Mouse (Mus musculus): ENCODE results near the gene Ndufb6.

Gene Ndufb6

DNA sequence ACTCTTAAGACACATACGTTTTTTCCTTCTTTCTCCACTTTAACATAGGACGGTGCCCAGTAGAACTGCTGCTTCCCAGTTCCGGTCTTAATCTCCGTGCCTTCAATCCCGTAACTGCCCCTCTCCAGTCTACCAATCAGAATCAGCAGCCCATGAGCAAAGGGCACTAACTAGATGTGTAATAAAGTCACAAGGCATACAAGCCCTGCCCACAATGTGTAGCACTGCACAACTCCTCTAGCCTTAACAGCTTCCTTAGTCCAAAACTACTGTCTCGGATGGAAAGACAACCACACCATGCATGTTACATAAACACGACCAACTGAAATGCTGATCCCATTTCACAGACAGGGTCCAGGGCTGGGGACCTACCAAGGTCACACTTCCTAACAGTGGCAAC is 11.5 kb downstream of the Ndufb6 start:
- in situ Hi-C loops (cut with MboI; ENCODE audit: unreplicated experiment in 2 of 2): loop anchor here in 1 of 2 experiments (25.0 kb wide), 1 partner anchor 695 kb away; the partner anchor contains the start of gene Nfx1

DNA sequence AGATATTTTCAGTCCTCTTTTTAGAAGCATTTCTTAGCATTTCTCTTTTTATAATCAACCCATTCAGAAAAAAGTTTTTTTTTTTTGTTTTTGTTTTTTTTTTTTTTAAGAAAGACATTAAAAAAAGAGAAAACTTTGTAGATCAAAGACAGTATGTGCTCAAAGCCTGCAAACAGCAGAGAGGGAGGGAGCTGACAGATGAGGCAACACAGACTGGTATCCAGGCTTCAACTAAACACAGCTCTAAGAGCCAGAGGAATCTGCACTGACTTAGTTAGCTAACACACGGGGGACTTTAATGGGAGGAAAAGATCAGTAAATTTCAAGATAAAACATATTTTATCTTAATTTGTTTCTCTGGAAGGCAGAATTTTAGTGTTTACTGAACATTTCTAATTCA is 14.9 kb downstream of the Ndufb6 start:
- in situ Hi-C loops (cut with MboI; ENCODE audit: unreplicated experiment in 2 of 2): loop anchor here in 1 of 2 experiments (25.0 kb wide), 1 partner anchor 698 kb away; the partner anchor contains the start of gene Nfx1

DNA sequence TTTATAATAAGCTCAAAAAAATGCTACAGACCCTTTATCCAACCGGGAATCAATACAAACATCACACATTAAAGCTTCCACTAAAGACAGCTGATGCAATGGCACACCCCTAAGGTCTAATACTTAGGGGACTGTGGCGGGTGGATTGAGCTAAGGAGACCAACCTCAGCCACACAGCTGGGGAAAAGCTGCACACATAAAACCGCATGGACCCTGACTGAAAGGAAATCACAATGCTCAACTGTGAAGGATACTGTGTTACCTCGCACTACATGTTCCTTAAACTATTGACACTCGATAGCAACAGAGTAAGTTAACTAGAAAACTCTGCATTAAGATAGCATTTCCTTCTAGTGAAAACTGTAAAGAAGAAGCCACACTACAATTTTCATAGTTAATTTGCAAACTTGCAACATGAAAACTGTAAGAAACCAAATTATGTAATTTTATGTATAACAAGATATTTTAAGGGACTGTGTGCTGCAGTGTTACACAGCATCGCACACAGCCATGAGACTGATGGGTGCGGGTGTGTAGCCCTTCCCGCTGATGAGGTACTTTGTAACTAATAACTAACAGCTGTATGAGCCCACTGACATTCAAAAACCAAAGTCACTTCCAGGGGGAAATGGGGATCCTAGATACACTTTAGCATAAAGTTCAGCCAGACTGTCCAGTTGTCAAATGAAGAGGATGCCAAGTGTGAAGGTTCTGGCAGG is 24.7 kb downstream of the Ndufb6 start:
- in situ Hi-C loops (cut with MboI; ENCODE audit: unreplicated experiment in 2 of 2): loop anchor here in 1 of 2 experiments (25.0 kb wide), 1 partner anchor 708 kb away; the partner anchor contains the start of gene Nfx1

DNA sequence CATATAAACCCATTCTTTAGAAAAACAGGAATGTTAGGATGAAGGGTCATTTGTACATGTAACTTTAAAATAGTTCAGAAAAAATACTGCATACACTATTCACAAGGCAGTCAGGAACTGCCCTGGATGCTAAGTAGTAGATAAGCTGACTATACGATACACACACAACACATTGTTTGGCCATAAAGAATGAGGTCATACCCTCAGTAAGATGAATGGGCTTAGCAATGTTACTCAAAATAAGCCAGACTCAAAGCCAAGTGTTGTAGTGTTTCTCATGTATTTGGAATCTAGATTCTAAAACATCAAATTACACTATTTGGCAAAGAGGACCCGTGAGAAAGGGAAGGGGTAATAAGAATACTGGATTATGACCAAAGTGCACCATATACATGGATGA is 25.5 kb downstream of the Ndufb6 start:
- in situ Hi-C loops (cut with MboI; ENCODE audit: unreplicated experiment in 2 of 2): loop anchor here in 1 of 2 experiments (25.0 kb wide), 1 partner anchor 709 kb away; the partner anchor contains the start of gene Nfx1

DNA sequence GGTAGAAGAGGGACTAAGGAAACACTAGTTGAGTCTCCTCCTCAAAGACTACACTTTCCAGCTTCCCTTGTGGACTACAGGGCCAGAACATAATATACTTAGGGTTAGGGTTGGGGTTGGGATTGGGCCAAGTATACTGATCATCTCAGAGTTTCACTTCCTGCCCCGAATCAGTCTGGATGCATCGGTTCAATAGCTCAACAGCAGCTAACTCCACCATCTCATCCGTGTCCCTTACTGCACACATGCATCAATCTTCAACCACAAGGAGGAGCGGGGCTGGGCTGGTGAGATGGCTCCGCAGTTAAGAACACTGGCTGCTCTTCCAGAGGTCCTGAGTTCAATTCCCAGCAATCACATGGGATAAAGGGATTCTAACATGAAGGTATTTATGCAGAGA is 28.2 kb downstream of the Ndufb6 start:
- in situ Hi-C loops (cut with MboI; ENCODE audit: unreplicated experiment in 2 of 2): loop anchor here in 1 of 2 experiments (25.0 kb wide), 1 partner anchor 711 kb away; the partner anchor contains the start of gene Nfx1

DNA sequence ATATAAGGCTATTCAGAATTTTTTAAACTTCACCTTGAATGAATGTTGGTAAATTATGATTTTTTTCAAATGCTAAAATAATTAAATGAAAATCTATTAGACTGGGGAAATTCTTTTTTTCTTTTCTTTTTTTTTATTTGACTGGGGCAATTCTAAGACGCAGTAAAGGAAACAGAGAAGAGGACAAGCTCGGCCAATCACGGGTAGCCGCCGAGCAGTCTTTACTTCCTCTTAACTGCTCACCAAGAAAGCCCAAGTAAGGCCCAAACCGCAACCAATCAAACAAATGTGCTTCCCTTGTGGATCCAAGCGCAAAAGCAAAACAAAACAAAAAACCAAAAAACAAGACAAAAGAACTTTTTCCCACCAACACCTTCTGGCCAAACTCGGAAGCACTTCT is 35.2 kb downstream of the Ndufb6 start:
- in situ Hi-C loops (cut with MboI; ENCODE audit: unreplicated experiment in 2 of 2): loop anchor here (5.0 kb wide), 1 partner anchor 33 kb away; the partner anchor contains the start of gene Ndufb6 (in 2 of the 2)

DNA sequence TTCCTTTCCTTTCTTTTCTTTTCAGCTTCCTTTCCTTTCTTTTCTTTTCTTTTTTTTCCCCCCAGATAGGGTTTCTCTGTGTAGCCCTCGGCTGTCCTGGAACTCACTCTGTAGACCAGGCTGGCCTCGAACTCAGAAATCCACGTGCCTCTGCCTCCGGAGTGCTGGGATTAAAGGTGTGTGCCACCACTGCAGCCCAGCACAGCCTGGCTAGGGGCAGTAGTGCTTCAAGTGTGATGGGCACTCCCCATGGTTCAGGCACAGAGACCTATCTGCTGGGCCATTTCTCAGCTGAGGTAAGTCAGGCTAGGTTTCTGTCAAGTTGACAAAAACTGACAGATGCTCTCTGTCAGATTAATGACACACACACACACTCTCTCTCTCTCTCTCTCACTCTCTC is 36.2 kb downstream of the Ndufb6 start:
- in situ Hi-C loops (cut with MboI; ENCODE audit: unreplicated experiment in 2 of 2): loop anchor here (5.0 kb wide), 1 partner anchor 34 kb away; the partner anchor contains the start of gene Ndufb6 (in 2 of the 2)

DNA sequence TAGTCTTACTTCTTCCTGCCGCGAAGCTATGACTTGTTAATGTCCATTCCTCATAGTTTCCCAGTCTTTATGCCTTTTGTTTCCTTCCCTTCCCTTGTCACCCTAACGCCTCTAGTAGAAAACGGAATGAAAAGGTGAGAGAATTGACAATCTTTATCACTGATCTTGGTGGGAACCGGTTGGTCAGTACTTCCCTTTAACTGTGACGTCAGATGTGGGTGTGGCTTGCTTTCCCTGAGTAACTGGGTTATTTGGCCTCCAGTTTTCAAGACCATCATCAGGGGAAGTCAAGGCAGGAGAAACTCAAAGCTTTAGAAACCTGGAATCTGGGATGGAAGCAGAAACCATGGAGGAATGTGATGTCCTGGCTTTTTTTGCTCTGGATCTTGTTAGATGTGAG is 37.3 kb downstream of the Ndufb6 start:
- in situ Hi-C loops (cut with MboI; ENCODE audit: unreplicated experiment in 2 of 2): loop anchor here (5.0 kb wide), 1 partner anchor 35 kb away; the partner anchor contains the start of gene Ndufb6 (in 2 of the 2)

DNA sequence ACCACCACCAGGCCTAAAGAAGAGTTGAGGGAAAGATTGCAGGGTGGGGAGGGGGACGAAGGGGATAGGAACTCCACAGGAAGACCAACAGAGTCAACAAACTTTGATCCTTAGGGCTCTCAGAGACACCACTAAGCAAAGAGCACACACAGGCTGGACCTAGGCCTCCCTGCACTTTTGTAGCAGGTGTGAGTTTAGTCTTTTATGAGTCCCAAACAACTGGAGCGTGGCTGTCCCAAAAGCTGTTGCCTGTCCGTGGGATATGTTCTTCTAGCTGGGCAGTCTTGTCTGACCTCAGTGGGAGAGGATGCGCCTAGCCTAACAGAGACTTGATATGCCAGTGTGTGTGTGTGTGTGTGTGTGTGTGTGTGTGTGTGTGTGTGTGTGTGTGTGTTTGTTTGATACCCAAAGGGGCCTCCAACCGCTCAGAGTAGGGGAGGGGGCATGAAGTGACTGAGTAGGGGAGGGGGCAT is 38.9 kb downstream of the Ndufb6 start:
- in situ Hi-C loops (cut with MboI; ENCODE audit: unreplicated experiment in 2 of 2): loop anchor here (5.0 kb wide), 1 partner anchor 37 kb away; the partner anchor contains the start of gene Ndufb6 (in 2 of the 2)

DNA sequence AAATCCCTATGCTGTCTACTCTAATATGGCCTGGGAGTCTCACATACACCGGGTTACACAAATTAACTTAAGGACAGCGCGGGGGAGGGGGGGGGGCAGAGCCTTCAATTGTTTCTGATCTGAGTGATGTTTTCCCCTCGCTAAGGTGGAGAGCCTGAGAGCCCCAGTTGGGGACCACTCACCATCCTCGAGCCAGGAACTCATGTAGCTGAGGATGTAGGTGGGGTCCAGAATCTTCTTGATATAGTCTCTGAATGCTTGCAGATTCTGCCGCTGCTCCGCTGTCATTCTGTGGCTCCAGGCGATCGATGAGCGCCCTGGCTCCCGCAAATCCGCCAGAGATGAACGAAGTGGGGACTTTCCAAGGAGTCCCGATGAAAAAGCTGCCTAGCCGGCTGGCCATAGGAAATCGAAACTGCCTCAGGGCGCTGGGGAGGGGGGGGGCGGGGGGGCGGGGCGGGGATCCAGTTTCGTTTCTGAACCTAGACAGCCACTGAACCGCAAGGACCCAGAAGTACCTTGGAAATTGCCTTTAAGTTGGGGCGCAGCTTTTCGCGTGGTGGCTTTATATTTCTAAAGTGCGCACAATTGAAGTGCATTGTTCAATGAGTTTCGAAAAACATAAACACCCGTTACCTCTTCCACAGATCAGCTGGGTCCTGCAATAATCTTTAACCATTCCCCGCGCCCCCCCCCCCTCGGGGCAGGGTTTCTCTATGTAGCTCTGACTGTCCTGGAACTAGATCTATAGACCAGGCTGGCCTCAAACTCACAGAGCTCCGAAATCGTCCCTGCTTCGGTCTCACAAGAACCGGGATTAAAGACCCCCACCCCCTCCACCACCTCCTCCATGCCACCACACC is 39.6 kb downstream of the Ndufb6 start, which contains the start of gene Ddx58:
TSS of gene Ddx58 (minus strand) at position 420 of the 863 bp plus-strand sequence.
- in situ Hi-C loops (cut with MboI; ENCODE audit: unreplicated experiment in 2 of 2): loop anchor here (5.0 kb wide), 1 partner anchor 38 kb away; the partner anchor contains the start of gene Ndufb6 (in 2 of the 2)

DNA sequence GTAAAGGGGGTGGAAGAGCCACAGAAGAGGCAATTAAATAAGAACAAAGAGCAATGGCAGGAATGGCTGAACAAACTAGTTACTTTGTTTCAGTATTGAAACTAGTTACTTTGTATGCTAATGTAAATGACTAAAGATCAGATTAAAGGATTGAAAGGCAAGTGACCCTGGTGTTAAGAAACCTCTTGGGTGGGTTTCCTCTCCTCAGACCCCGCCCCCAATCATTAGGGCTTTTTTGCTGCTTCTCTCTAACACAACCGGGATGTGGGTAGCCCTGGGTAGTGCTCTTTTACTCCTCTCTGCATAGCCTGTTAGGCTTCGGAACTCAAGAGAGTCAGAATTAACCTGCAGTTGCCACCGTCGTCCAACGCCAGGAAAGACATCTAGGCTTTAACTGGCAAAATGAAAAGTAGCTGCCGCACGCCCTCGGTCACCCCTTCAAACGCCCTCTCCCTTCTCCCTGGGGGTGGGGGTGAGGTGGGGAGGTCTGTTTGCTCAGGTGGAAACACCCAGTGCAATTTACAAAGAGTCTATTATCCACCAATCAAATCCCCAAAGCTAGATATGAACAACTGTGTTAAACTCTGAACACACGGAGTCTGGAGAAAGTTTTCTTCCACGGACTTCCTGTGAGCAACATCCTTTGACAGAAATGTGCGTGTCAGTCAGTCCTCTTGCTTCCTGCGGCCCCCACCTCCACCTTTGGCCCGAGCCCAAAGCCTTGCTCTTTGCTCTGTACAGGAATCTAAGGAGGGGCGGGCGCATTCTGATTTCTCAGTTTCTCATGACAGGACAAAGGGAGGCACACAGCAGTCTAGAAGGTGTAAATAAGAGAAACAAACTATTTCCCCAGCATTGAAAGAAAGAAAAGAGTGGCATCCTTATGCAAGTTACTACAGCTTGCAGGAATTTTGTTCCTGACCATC is 40.5 kb downstream of the Ndufb6 start:
- in situ Hi-C loops (cut with MboI; ENCODE audit: unreplicated experiment in 2 of 2): no loop called here

DNA sequence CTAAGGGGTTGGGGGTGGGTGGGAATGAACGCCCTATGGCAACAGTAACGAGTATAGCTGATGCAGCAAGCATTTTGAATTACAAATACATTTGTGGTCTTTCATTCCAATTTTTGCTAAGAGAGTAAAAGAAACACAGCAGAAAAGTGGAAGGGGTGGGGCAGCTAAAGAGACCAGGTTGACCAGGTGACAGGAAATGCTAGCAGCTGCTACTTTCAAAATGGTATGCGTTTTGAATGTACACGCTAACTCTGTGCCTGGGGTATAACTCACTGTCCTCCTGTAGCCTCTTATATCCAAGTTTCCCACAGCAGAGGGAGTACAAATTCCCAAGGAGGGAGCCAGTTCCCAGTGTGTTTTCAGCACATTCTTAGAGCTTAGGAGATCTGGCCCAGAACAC is 42.4 kb downstream of the Ndufb6 start:
- in situ Hi-C loops (cut with MboI; ENCODE audit: unreplicated experiment in 2 of 2): no loop called here

DNA sequence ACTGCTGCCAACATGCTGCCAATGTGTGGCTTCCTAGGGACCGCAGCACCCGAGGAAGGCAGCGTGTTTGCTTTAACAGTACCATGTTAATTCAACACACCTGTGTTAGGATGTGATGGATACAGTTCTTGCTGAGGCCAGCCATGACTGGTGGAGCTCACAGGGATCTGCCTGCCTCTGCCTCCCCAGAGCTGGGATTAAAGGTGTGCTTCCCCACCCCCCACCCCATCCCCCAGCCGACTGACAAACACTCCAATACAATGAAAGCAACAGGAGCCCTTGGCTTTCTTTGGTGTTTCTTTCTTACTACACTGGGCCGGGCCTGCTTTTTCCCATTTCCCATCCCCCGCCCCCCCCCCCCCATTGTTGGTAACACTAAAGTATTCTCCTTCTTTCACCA is 45.0 kb downstream of the Ndufb6 start:
- in situ Hi-C loops (cut with MboI; ENCODE audit: unreplicated experiment in 2 of 2): no loop called here

DNA sequence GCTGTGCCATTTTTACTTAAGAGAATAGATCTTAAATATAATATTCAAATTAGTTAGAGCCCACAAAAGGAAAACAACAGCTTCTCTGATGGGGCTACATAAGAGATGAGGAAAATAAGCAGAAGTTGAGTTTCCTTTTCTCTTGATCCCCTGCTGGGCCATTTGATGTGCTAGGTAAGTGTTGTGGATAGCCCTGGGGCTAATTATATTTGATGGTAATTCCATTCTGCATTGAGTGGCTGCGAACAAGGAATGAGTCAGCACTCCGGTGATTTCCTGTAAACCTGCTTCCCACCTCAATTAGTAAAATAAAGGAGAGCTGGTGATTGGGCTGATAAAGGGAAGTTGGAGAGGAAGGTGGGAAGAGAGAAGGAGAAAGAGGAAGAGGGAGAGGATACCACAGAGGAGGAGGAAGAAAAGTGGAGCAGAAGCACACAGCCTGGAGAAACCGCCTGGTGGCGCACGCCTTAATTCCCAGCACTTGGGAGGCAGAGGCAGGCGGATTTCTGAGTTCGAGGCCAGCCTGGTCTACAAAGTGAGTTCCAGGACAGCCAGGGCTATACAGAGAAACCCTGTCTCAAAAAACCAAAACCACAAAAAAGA is 46.1 kb downstream of the Ndufb6 start:
- in situ Hi-C loops (cut with MboI; ENCODE audit: unreplicated experiment in 2 of 2): no loop called here

DNA sequence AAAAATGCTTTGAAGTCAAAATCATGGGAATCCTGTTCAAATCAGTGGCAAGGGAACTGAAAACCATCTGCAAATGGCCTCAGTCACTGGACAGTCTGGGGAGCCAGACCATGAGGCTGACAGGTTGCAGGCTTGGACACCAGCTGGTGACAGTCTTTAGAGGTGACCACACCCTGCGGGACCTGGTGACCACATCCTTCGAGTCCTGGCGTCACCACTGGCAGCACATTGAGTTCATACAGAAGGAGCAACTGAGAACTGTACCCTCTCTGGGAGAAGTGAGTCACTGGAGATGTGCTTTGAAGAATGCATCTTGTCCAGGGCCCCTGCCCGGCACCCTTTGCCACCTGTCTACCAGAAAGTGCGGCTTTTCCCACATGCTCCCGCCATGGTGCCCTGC is 49.5 kb downstream of the Ndufb6 start:
- in situ Hi-C loops (cut with MboI; ENCODE audit: unreplicated experiment in 2 of 2): loop anchor here in 1 of 2 experiments (10.0 kb wide), 1 partner anchor 55 kb away; no protein-coding TSS in a partner anchor

DNA sequence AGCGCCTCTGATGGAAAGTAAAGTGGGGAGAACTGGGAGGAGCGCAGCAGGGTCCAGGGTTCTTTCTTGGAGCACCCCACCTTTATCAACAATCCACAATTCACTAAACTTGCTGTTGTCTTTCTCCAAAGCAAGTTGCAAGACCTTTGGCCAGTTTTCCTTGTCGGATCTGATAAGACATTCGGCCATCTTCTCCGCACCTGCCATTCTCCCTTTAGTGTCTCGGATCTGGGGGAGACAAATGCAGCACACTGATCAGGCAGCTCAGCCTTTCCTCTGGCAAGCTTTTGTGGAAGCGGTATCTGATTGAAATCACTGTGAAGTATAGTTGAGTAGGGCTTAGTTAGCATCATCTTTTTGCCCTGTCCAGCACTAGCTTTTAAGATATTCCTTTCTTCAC is 51.3 kb downstream of the Ndufb6 start:
- in situ Hi-C loops (cut with MboI; ENCODE audit: unreplicated experiment in 2 of 2): loop anchor here in 1 of 2 experiments (10.0 kb wide), 1 partner anchor 57 kb away; no protein-coding TSS in a partner anchor

DNA sequence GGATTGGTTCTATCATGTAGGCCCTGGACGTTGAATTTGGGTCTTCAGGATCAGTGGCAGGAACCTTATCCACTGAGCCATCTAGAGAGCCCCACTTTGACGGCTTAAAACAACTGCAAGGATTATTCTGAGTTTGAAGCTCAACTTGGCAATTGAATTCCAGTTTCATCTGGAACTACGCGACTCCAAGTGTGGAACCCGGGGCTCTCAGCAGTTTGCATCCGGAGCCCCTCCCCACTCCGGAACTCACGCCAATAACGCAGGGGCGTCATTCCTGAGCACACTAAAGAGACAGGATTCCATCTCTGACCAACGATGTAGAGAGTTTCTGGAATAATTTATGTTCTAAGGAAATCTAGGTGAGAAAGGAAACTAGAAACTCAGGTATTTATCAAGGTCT is 52.1 kb downstream of the Ndufb6 start:
- in situ Hi-C loops (cut with MboI; ENCODE audit: unreplicated experiment in 2 of 2): loop anchor here in 1 of 2 experiments (10.0 kb wide), 1 partner anchor 58 kb away; no protein-coding TSS in a partner anchor

DNA sequence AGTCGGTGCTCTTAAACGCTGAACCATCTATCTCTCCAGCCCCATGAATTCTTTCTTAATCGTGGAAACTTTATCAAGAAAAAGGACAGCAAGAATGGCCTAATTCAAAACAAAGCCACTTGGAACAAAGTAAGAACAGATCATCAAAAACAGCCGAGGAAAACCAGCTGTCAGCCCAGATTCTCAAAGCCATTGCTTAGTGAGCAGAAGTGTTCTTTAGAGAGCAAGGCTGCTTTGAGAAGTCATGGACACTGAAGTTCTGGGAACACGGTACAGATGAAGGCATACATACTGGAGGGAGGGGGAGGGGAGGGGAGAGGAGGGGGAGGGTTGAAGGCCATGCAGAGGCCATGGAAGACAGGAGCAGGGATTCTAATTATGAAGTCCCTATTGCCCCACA is 53.1 kb downstream of the Ndufb6 start:
- in situ Hi-C loops (cut with MboI; ENCODE audit: unreplicated experiment in 2 of 2): loop anchor here in 1 of 2 experiments (10.0 kb wide), 1 partner anchor 59 kb away; no protein-coding TSS in a partner anchor
